Mouse (Mus musculus) adrenal gland, postnatal 36 days (tissue): ENCODE measurements around the gene Peg12. TPM values are rescaled to one million over a fixed set of nuclear protein-coding genes. Genes with fewer than 3 reads are reported as not detected.

ENCODE experiments used
- DNase-seq, 2 experiments: peaks; one replicate each; pipeline ENCODE4 v3.0.0; 2021; ENCODE audit warnings: mixed read lengths in 1 of 2
- long read RNA-seq, 2 experiments: library from polyadenylated mRNA; stranded (forward); transcript quantifications; one replicate each; pipeline ENCODE4 v2.0.0; 2021; ENCODE audit warnings: borderline sequencing depth in 2 of 2
- total RNA-seq, 2 experiments: library from RNA; stranded (reverse); gene quantifications; 2 replicates each; pipeline ENCODE4 v1.2.3; 2021

Peg12 gene
- 1 to 10 TPM; 1.2 to 1.6 TPM for total RNA-seq
- long read RNA-seq, experiment 1, partial matches to known transcripts = 0 of 2 reads
- long read RNA-seq, experiment 1, other reads (novel, unspliced or antisense) = 0 of 2 reads
- long read RNA-seq, experiment 2 = 0 reads

GRCm38 (mm10) chr7:62463878-62464755, at the start of gene Peg12:
Peg12 (minus strand) TSS chr7:62464510.
- DNase-seq = peak; percentile 57 to 64

DNA sequence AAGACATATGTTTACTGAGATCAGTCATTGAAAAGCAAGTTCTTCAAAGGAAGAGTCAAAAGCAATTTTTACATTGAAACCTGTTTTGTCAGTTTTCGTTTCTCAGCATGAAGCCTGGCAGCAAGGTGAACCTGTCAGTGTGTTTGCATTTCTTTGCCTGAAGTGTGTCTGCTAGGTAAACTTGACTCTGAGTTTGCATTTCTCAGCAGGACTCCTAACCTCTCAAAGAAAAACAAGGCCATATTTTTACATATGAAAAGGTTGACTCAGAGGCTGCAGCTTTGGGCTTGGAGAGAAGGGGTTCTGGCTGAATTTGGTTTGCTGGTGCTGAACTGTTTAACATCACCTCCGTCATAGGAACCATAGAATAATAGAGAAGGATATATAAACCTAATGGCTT, 21.8 kb upstream of the Peg12 start:
- DNase-seq = no peak

DNA sequence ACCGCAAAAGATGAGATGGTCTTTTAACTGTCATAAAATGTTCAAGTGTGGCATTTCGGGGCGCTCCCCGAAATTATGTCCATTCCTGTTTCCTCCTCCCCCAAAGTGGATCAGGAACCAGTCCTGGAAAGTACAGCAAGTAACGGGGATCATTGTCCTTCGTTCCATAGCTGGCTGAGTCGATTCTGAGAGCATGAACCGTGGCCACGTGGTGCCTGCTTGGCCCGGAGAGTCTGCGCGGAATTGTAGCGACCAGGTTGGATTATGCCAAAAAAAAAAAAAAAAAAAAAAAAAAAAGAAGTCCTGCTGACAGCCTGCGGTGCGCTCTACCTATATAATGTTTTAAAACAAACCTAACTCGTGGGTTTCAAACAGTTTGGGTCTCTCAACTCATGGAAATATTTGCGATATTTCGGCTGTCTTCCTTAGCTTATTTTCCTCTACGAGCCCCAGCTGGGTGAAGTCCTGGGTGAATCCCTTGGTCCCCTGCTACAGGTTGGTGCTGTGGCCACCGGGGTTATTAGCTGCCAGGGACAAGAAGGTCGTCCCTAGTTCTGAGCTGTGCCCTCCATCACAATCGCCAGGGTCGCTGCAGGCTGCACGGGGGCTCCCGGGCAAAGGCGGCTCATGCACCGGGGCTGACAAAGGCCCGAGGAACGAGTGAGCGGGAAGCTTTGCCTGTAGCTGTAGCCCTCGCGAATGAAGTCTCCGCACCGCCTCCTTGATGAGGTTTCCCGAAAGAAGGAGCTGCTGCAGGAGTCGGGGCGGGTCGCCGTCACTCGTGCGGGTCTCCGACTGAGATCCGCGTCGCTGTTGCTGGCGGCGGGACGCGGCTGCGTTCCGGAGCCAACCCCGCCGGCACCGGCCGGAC, 1.1 kb downstream of the Peg12 start:
- DNase-seq = peak; percentile 18 to 34

DNA sequence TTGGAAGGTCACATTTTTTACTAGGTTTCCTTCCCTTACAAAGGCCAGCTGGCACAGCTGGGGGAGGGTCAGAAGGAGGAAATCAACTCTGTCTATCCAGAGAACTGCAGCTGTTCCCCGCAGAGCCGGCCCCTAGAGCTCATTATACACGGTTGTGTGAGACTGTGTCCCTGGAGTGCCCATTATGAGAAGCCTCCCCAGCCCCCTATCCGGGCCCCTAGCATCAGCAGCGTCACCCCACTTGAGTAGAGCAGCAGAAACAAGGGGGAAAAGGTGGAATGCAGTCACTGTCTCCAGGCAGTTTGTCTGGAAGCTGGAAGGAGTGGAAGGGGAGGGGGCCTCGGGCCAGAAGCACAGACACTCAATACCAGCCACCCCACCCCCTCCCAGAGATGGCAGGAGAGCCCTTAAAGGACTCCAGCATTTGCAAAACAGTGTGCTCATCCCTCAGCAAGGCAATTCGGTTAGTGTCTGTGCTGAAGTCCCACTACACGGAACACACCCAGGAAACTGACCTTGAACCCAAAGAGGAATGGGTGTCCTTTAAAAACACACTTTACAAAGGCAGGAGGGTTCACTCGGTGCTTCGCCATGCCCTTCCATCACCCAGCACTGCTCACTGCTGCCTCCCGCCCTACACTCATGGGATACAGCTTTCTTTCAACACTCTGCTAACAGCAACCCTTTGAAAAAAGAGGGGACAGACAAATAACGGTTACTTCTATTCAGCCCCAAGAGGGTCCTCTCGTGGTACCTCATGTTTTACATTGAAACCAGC, 1.9 kb downstream of the Peg12 start:
- no peak for DNase-seq

DNA sequence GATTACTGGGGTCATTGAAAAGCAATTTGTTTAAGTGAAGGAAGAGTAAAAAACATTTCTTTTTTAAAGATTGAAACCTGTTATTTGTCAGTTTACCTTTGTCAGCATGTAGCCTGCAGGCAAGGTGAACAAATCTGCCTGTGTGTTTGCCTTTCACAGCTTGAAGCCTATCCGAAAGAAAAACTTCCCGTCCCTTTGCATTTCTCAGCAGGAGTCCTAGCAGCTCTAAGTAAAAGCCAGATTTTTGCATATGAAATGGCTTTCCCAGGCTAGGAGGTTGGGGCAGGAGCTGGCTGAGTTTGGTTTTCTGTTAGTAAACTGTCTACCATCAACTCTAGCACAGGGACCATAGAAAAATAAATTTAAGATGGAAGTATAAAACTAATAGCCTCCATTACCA, 12.0 kb downstream of the Peg12 start:
- no peak for DNase-seq

DNA sequence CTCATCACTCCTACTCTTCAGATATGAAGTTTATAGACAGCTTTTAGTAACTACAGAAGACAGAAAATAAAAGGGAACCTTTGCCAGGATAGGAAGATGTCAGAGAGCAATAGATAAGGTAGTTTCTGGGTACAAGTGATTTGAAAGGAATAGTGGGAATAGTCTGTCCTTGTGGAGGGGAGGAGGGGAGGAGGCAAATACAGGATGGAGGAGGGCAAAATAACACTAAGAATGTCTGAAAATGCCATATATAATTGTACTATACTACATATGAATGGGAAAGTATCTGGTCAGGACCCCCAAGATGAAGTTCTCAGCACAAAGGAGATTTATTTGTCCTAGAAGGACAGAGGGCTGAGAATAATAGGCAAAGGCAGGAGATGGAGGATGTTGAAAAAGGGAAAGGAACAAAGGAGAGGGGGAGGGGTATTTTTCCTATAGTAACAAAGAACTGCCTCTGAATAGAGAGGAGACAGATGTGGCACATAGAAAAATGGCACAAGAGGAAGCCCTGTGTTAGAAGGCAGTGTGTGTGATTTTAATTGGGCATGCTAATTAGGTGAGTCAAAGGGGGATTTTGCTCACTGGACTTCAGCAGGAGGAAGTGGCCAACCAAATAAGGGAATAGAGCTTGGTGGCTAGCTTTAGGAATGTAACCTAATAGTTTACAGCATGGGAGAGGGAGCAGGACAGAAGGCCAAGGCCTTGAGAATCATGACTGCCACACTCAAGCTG, 18.7 kb downstream of the Peg12 start:
- DNase-seq = no peak

- DNase-seq = no peak
These were observed 27.9 kb downstream of the Peg12 start for GRCm38 (mm10) chr7:62436394-62436793.

DNA sequence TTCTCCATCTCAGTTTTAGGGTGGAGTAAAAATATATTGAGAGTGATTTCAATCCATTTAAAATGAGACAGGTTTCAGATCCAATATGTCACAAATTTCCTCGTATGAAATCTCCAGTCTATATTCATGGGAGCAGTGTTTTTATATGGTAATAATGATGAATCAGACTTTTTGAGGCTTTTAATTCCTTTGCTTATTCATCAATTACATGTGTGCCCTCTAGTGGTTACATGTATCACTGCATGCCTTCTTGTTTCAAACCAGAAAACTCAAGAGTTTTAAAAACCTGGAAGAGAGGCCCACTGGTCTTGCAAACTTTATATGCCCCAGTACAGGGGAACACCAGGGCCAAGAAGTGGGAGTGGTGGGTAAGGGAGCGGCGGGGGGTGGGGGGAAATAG, 31.1 kb downstream of the Peg12 start:
- DNase-seq = no peak

- DNase-seq = peak; percentile 17 to 39
These were observed 36.0 kb downstream of the Peg12 start for GRCm38 (mm10) chr7:62428337-62428736.

GRCm38 (mm10) chr7:62423210-62423609, 41.1 kb downstream of the Peg12 start:
- DNase-seq = no peak

- DNase-seq = no peak
These were observed 43.7 kb downstream of the Peg12 start for GRCm38 (mm10) chr7:62420566-62420965.

DNA sequence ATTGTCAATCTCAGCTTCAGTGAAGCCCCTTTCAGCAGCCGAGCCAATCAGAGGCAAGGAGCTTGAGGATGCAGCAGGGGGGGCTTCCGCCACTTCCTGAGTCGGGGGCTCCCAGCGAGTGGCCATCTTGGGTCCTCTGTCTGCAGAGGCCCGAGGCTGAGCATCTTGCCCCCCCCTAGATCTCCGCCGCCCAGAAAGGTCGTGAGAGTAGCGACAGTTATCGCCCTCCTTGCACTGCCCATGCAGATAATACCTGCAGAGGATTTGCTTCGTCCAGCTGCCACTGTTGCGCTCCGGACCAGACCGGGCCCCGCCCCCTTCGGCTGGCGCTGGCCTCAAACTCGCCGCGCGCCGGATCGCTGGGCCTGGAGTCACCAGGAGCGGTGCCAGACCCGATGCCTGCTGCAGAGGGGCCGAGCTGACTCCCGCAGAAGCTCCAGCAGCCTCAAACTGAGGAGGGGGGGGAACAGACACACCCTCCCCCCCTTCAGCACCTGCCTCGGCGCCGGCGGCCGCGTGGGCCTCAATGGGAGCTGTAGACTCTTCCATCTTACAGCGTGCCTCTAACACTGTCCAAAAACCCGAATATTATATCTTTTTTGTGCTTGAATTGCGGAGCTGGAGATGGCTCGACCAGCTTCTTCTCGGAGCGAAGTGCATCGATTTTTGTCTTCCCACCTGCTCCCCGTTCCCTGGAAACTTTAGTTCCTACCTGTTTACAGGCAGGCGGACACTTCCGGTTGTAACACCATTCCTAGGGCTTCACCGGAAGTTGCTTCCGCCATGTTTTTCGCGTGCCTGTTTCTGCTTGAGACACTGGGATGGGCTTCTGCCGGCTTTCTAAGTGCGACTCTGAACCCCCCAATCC, 44.6 kb downstream of the Peg12 start, which contains the start of gene Mkrn3:
Gene Mkrn3, minus strand, starts transcription at position 647 of the 868 bp plus-strand sequence.
- DNase-seq = peak; percentile 74 to 75

DNA sequence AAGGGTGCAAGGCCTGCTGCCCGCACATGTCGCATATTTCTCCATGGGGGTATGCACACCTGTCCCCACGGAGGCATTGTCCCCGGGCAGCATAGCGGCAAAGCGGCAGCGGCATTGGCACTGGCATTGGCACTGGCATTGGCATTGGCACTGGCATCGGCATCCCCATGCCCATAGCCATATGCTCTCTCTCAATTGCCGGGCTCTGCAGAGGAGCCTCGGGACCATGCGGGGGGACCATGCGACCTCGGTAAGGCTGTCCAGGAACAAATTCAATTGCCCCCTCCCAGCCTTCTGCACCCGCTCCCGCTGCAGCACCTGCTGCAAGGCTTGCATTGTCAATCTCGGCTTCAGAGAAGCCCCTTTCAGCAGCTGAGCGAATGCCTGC, 45.2 kb downstream of the Peg12 start:
- no peak for DNase-seq

- no peak for DNase-seq
These were observed 46.0 kb downstream of the Peg12 start for GRCm38 (mm10) chr7:62418346-62418745.

- no peak for DNase-seq
These were observed 48.1 kb downstream of the Peg12 start for GRCm38 (mm10) chr7:62416173-62416572.

DNA sequence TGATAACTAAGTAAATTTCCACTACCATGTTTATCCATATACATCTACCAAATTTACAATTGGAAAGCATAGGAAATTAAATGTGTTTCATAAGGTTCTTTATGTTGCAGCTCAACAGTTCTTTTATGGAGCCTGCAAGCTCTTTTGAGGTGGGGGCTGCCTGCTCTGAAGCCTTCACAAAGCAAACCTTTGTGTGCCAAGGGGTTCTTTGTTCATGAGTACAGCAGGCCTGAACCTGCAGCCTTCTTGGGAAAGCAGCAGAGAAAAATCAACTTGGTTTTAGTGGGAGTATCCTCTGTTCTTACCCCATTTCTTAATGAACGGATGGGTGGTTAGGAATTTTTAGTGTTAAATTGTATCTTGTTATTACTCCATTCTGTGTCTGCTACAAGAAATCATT, 49.1 kb downstream of the Peg12 start:
- no peak for DNase-seq
